Mouse (Mus musculus) forebrain, embryonic 11.5 days (tissue): ENCODE data around the gene Bpifa5. TPM values are rescaled to one million over a fixed set of nuclear protein-coding genes. Genes with fewer than 3 reads are reported as not detected.

Source experiments
- ATAC-seq: fragments of 200-750 bp; cut with Nextera tagmentation; replicated peaks from 2 replicates; pipeline ENCODE4 v1.8.0; 2017; ENCODE audit warnings: moderate TSS enrichment; ENCODE audit not compliant: low FRiP score
- DNase-seq: peaks from one replicate; pipeline ENCODE4 v3.0.0-alpha.2; 2017; ENCODE audit warnings: low spot score
- H3K27ac ChIP-seq: fragments of 300-500 bp; sonication (generic); 2 replicates; pipeline ENCODE4 v1.5.1; 2014; ENCODE audit warnings: low read depth, low read length
- H3K27me3 ChIP-seq: fragments of 300-500 bp; sonication (generic); 2 replicates; pipeline ENCODE4 v1.6.1; 2014; ENCODE audit warnings: mild to moderate bottlenecking, low read length, mixed read lengths; ENCODE audit not compliant: control insufficient read depth, insufficient read depth
- H3K36me3 ChIP-seq: fragments of 300-500 bp; sonication (generic); 2 replicates; pipeline ENCODE4 v1.6.1; 2014; ENCODE audit warnings: mild to moderate bottlenecking, low read length, moderate library complexity, mixed read lengths; ENCODE audit not compliant: control insufficient read depth, insufficient read depth
- H3K4me1 ChIP-seq: fragments of 300-500 bp; sonication (generic); replicated peaks from 2 replicates; pipeline ENCODE4 v1.6.1; 2014; ENCODE audit warnings: low read length, mixed read lengths; ENCODE audit not compliant: control insufficient read depth, insufficient read depth
- H3K4me2 ChIP-seq: fragments of 300-500 bp; sonication (generic); 2 replicates; pipeline ENCODE4 v1.6.1; 2014; ENCODE audit warnings: low read depth, mild to moderate bottlenecking, low read length, moderate library complexity, mixed read lengths; ENCODE audit not compliant: severe bottlenecking
- H3K4me3 ChIP-seq: fragments of 300-500 bp; sonication (generic); 2 replicates; pipeline ENCODE4 v1.5.1; 2014; ENCODE audit warnings: low read depth, low read length
- H3K9ac ChIP-seq: fragments of 300-500 bp; sonication (generic); 2 replicates; pipeline ENCODE4 v1.6.1; 2014; ENCODE audit warnings: low read length
- H3K9me3 ChIP-seq: fragments of 300-500 bp; sonication (generic); 2 replicates; pipeline ENCODE4 v1.6.1; 2016; ENCODE audit warnings: low read length, mixed read lengths; ENCODE audit not compliant: control insufficient read depth
- WGBS: fragments of 180-500 bp; shearing (Covaris S2); extraction: QIAGEN DNeasy Blood & Tissue Kit; methylation state at CpG from one replicate; pipeline ENCODE4 v1.1.7; 2014; 5-methylcytosine and 5-hydroxymethylcytosine counted together
- polyA plus RNA-seq: library from polyadenylated mRNA; unstranded; fragments of >200 nt; fragmentation: Nextera tagmentation; extraction: Ambion mirVana; gene quantifications from 2 replicates; pipeline ENCODE4 v1.2.1, GENCODE M21; 2014

Bpifa5 gene
- polyA plus RNA-seq, 1 experiment from 2014 or later: not detected

DNA sequence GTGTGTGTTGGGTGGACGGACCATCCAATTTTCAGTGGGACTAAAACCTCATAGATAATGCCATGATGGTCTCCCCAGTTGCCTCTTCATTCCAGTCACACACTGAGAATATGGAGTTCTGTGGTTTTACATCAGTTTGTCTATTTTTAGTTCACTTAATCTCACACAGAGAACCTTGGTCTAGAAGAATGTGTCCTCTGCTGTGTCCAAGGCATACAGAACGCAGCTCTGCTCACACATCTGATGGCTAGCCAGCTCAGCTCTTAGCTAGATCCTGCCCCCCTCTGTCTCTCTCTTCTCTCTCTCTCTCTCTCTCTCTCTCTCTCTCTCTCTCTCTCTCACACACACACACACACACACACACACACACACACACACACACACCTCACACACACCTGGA lies 29.7 kb downstream of the Bpifa5 start:
- no peak overlapping the region for H3K4me2 ChIP-seq
- 76% methylated on average over 2 of the region's 2 CpGs for WGBS
- H3K9ac ChIP-seq: no peak overlapping the region
- DNase-seq (no peak), ATAC-seq (no peak)
- no peaks in the 10 kb centered on the region for H3K4me1 ChIP-seq
- no peaks in the 10 kb centered on the region for H3K36me3 ChIP-seq
- H3K27me3 ChIP-seq: no peaks in the 10 kb centered on the region
- no peak overlapping the region for H3K27ac ChIP-seq
- no peaks in the 10 kb centered on the region for H3K9me3 ChIP-seq
- H3K4me3 ChIP-seq: no peak overlapping the region

DNA sequence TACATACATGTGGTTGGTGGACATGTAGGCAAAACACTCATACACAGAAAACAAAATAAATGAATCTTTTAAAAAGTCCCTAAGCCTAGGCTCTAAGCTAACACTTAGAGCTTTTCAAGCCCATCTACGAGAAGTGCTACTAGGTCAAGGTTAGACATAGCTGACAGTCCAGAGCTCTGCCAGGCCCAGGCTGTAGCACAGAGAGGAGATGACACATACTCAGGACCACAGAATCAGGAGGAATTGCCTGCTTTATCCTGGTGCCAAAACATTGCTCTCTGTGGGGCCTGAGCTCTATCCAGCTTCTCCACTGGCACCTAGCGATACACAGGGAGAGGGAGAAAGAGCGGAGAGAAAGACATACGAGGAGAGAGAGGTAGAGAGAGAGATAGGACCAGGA lies 30.7 kb downstream of the Bpifa5 start:
- DNase-seq (no peak), ATAC-seq (no peak)
- no peak overlapping the region for H3K4me2 ChIP-seq
- H3K4me3 ChIP-seq: no peak overlapping the region
- H3K9ac ChIP-seq: no peak overlapping the region
- no peaks in the 10 kb centered on the region for H3K27me3 ChIP-seq
- H3K9me3 ChIP-seq: no peaks in the 10 kb centered on the region
- WGBS: 88% methylated on average over 4 of the region's 4 CpGs
- H3K36me3 ChIP-seq: no peaks in the 10 kb centered on the region
- H3K4me1 ChIP-seq: no peaks in the 10 kb centered on the region
- H3K27ac ChIP-seq: no peak overlapping the region

DNA sequence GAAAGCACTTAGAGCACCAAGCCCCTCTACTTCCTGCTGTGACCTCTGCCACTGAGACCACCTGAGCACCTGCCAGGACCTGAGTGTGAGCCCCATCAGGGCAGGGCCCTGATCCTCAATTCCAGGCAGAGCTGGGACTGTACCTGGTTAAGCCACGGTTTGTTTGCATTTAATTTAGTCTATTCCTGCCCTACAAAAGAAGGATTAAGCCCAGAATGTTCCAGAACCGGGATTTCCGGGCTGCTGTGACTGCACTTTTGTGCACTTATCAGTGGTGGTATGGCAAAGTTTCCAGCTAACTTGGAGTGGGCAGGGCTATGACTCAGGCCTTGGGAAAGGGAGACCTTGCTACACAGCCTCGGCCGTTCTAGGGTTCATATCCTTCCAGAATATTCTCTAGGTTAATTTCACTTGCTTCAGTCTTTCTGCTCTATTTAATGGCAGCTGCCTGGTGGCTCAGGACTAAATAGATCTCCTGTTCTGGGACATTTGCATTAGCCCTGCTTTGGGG lies 31.6 kb downstream of the Bpifa5 start:
- no peaks in the 10 kb centered on the region for H3K4me1 ChIP-seq
- H3K36me3 ChIP-seq: no peaks in the 10 kb centered on the region

DNA sequence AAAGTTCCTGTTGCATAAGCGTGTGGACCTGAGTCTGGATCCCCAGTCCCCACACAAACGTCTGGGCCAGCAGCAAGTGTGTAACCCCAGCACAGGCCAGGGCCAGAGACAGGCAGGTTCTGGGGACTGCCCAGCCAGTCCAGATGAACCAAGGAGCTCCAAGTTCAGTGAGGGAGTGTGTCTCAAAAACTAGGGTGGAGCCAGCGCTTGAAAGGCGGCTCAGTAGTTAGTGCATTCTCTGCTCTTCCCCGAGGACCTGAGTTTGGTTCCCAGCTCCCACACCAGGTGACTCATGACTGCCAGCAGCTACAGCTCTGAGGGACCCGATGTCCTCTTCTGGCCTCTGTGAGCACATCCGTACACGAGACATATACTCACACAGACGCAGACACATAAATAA lies 34.6 kb downstream of the Bpifa5 start:
- WGBS: 92% methylated on average over 9 of the region's 9 CpGs
- Histone ChIP-seq H3K27me3 (no peaks in the 10 kb centered on the region), H3K4me2 (no peak overlapping the region), H3K36me3 (no peaks in the 10 kb centered on the region), H3K9me3 (no peaks in the 10 kb centered on the region), H3K9ac (no peak overlapping the region), H3K4me1 (no peaks in the 10 kb centered on the region), H3K4me3 (no peak overlapping the region), H3K27ac (no peak overlapping the region)
- ATAC-seq (no peak), DNase-seq (no peak)

More for the DNA sequence above, 31.6 kb downstream of the Bpifa5 start:
- Histone ChIP-seq H3K27me3 (no peaks in the 10 kb centered on the region), H3K4me2 (no peak overlapping the region), H3K27ac (no peak overlapping the region), H3K4me3 (no peak overlapping the region), H3K9ac (no peak overlapping the region), H3K9me3 (no peaks in the 10 kb centered on the region)
- DNase-seq: no peak
- 66% methylated on average over 5 of the region's 5 CpGs for WGBS
- no peak for ATAC-seq

DNA sequence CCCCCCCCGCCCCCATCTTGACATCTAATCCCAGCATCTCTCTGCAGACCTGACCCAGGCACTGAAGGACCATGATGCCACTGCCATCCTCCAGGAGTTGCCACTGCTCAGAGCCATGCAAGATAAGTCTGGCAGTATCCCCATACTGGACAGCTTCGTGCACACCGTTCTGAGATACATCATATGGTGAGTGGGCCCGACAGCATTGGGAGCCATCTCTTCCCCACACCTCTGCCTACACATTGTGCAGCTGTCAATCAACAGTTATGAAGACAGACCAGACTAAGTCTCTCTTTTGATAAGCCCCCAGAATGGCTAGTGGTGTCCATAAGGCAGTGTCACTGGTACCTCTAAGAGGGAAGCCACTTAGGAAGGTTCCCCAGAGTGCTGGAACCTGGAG lies 42.2 kb downstream of the Bpifa5 start:
- no peaks in the 10 kb centered on the region for H3K27me3 ChIP-seq
- H3K9ac ChIP-seq: no peak overlapping the region
- H3K27ac ChIP-seq: no peak overlapping the region
- 90% methylated on average over 4 of the region's 4 CpGs for WGBS
- DNase-seq (no peak), ATAC-seq (no peak)
- no peaks in the 10 kb centered on the region for H3K4me1 ChIP-seq
- no peak overlapping the region for H3K4me3 ChIP-seq
- no peaks in the 10 kb centered on the region for H3K9me3 ChIP-seq
- H3K36me3 ChIP-seq: no peaks in the 10 kb centered on the region
- no peak overlapping the region for H3K4me2 ChIP-seq

DNA sequence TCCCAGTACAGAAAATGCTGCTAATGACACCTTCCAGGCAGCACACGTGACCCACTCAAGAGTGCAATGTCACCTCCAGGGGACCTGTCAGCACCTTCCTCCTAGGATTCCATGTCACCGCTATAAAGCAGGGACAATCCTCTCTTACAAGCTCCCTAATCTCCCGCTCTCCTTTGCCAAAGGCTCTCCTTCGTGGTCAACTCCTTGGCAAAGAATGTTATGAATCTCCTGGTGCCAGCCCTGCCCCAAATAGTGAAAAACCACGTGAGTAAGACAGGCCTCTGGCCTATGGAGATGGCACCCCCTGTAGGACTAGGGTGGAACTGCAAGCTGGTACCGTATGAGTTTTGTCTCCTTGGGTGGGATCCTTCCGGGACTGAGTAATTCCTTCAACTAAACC lies 44.5 kb downstream of the Bpifa5 start:
- no peaks in the 10 kb centered on the region for H3K36me3 ChIP-seq
- no peak for DNase-seq

DNA sequence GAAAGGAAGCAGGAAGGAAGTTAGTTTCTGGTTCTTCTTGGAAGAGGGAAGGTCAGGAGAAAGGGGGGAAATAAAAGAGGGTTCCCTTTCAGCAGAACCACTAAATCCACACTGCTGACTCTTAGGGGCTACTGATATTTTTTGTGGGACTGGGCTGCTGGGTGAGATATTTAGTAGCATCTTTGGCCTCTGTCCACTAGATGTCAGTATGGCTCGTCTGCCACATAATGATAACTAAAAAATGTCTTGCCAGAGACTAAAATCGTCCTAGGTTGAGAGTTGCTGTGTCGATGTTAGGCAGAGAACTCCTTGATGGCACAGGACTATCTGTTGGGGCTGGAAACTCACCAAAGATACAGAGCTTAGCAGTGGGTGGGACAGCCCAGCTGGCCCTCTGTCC lies 46.7 kb downstream of the Bpifa5 start:
- no peaks in the 10 kb centered on the region for H3K9me3 ChIP-seq
- ATAC-seq: no peak
- H3K4me2 ChIP-seq: no peak overlapping the region
- 18% methylated on average over 3 of the region's 3 CpGs for WGBS
- H3K9ac ChIP-seq: no peak overlapping the region
- H3K27ac ChIP-seq: no peak overlapping the region
- no peaks in the 10 kb centered on the region for H3K27me3 ChIP-seq
- no peak overlapping the region for H3K4me3 ChIP-seq
- H3K4me1 ChIP-seq: no peaks in the 10 kb centered on the region
- no peak for DNase-seq
- no peaks in the 10 kb centered on the region for H3K36me3 ChIP-seq

More for the DNA sequence above, 44.5 kb downstream of the Bpifa5 start:
- Histone ChIP-seq H3K27ac (no peak overlapping the region), H3K4me2 (no peak overlapping the region), H3K4me3 (no peak overlapping the region), H3K9me3 (no peaks in the 10 kb centered on the region), H3K9ac (no peak overlapping the region), H3K27me3 (no peaks in the 10 kb centered on the region), H3K4me1 (no peaks in the 10 kb centered on the region)
- 62% methylated on average over 7 of the region's 7 CpGs for WGBS
- no peak for ATAC-seq

DNA sequence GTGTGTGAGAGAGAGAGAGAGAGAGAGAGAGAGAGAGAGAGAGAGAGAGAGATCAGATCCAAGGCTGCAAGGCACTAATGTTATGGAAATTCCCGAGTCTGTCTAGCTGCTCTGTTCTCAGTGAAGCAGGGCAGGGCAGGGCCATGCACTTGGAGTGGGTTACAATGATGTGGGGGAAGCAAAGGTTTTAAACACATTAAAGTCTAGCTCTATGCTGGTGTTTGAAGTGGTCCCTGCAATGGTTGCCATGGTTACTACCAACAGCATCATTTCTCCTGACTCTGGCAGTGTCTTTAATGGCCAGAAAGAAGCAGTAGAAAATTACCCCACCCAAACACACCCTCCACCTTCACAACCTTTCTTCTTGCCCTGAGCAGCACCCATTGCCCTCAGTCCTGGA lies 48.7 kb downstream of the Bpifa5 start:
- DNase-seq (no peak), ATAC-seq (no peak)
- Histone ChIP-seq H3K36me3 (no peaks in the 10 kb centered on the region), H3K4me2 (no peak overlapping the region), H3K4me1 (no peaks in the 10 kb centered on the region), H3K4me3 (no peak overlapping the region), H3K27me3 (no peaks in the 10 kb centered on the region), H3K9ac (no peak overlapping the region), H3K27ac (no peak overlapping the region), H3K9me3 (no peaks in the 10 kb centered on the region)
- WGBS: 52% methylated on average over 1 of the region's 1 CpGs

DNA sequence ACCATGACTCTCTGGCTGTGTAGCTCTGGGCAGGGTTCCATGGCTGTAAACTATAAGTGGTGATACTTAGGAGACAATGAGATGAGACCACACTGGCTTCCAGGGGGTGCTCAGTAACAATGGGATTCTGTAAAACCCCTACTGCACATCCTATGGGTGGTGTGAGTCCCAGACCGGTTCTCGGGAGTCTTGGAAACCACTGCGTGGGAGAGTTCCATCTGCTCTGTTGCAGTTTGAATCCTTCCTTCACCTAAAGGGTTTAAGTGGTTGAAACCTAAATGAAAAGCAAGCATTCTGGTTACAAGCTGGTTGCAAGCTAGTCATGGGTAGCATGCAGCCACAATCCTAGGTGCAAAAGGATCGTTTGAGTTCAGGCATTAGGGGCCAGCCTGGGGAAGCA lies 49.5 kb downstream of the Bpifa5 start:
- no peaks in the 10 kb centered on the region for H3K9me3 ChIP-seq
- no peak overlapping the region for H3K27ac ChIP-seq
- H3K4me1 ChIP-seq: no peaks in the 10 kb centered on the region
- no peak overlapping the region for H3K4me2 ChIP-seq
- H3K36me3 ChIP-seq: no peaks in the 10 kb centered on the region
- no peak for DNase-seq
- WGBS: 88% methylated on average over 4 of the region's 4 CpGs
- H3K27me3 ChIP-seq: no peaks in the 10 kb centered on the region
- H3K4me3 ChIP-seq: no peak overlapping the region
- no peak for ATAC-seq
- H3K9ac ChIP-seq: no peak overlapping the region
